Mouse (Mus musculus) midbrain, embryonic 12.5 days (tissue): Measurements from ENCODE around the gene Shox2. TPM values are rescaled to one million over a fixed set of nuclear protein-coding genes. Genes with fewer than 3 reads are reported as not detected.

Experiments used
- ATAC-seq: fragments of 200-750 bp; cut with Nextera tagmentation; 2 replicates; pipeline ENCODE4 v1.8.0; 2017; ENCODE audit warnings: low read depth, moderate TSS enrichment, moderate library complexity; ENCODE audit not compliant: low FRiP score
- H3K27ac ChIP-seq: fragments of 300-500 bp; sonication (generic); replicated peaks from 2 replicates; pipeline ENCODE4 v1.5.1; 2016; ENCODE audit warnings: mild to moderate bottlenecking
- H3K27me3 ChIP-seq: fragments of 300-500 bp; sonication (generic); 2 replicates; pipeline ENCODE4 v1.6.1; 2016; ENCODE audit warnings: mild to moderate bottlenecking
- H3K36me3 ChIP-seq: fragments of 300-500 bp; sonication (generic); 2 replicates; pipeline ENCODE4 v1.6.1; 2016
- H3K4me1 ChIP-seq: fragments of 300-500 bp; sonication (generic); 2 replicates; pipeline ENCODE4 v1.6.1; 2016
- H3K4me2 ChIP-seq: fragments of 300-500 bp; sonication (generic); replicated peaks from 2 replicates; pipeline ENCODE4 v1.6.1; 2016; ENCODE audit warnings: mild to moderate bottlenecking, moderate library complexity
- H3K4me3 ChIP-seq: fragments of 300-500 bp; sonication (generic); 2 replicates; pipeline ENCODE4 v1.5.1; 2016; ENCODE audit warnings: mild to moderate bottlenecking
- H3K9ac ChIP-seq: fragments of 300-500 bp; sonication (generic); replicated peaks from 2 replicates; pipeline ENCODE4 v1.6.1; 2016; ENCODE audit warnings: mild to moderate bottlenecking, moderate library complexity
- H3K9me3 ChIP-seq: fragments of 300-500 bp; sonication (generic); 2 replicates; pipeline ENCODE4 v1.6.1; 2016; ENCODE audit warnings: mild to moderate bottlenecking
- WGBS: fragments of 180-500 bp; shearing (Covaris S2); methylation state at CpG from one replicate; pipeline ENCODE4 v1.1.7; 2016; 5-methylcytosine and 5-hydroxymethylcytosine counted together
- polyA plus RNA-seq: library from polyadenylated mRNA; unstranded; fragments of >200 nt; fragmentation: Nextera tagmentation; extraction: Ambion mirVana; gene quantifications from 2 replicates; pipeline ENCODE4 v1.2.1, GENCODE M21; 2016

Gene Shox2
- polyA plus RNA-seq, 1 experiment from 2014 or later, result 97.5 TPM

- Histone ChIP-seq H3K27me3 (no peaks in the 10 kb centered on the region), H3K27ac (no peak overlapping the region), H3K4me2 (no peak overlapping the region), H3K4me1 (no peaks in the 10 kb centered on the region), H3K4me3 (no peak overlapping the region), H3K36me3 (no peaks in the 10 kb centered on the region), H3K9me3 (no peaks in the 10 kb centered on the region), H3K9ac (no peak overlapping the region)
- 73% methylated on average over 10 of the region's 10 CpGs for WGBS
- ATAC-seq, result no peak
Observed at GRCm38 (mm10) chr3:66939675-66940074, 41.9 kb downstream of the Shox2 start.

- no peaks in the 10 kb centered on the region for H3K27me3 ChIP-seq
- ATAC-seq, result no peak
- WGBS, result 55% methylated on average over 3 of the region's 3 CpGs
Observed at GRCm38 (mm10) chr3:66922436-66922835, 59.1 kb downstream of the Shox2 start.

More at GRCm38 (mm10) chr3:66922436-66922835, 59.1 kb downstream of the Shox2 start:
- peaks cover 5% of the 10 kb centered on the region; the same call in 1 of the 2 replicates for H3K9me3 ChIP-seq
- no peak overlapping the region for H3K4me3 ChIP-seq
- H3K4me2 ChIP-seq, result no peak overlapping the region
- H3K36me3 ChIP-seq, result no peaks in the 10 kb centered on the region
- 0 out of 2 replicates have a peak, but pooled peaks cover 3% of the 10 kb centered on the region for H3K4me1 ChIP-seq
- no peak overlapping the region for H3K9ac ChIP-seq
- no peak overlapping the region for H3K27ac ChIP-seq

Other genes with a start within 250 kb of the Shox2 start
- gene Rsrc1, start 381 bp downstream of the Shox2 start, polyA plus RNA-seq, result 54.1 and 57.9 TPM in 2 replicates